Mouse (Mus musculus) lung, embryonic 15.5 days (tissue): Measurements from ENCODE around the gene Gpr142. TPM values are rescaled to one million over a fixed set of nuclear protein-coding genes. Genes with fewer than 3 reads are reported as not detected.
A peak's percentile ranks its signal among the peaks of the same experiment; 100 is the strongest.

Experiments
- ATAC-seq: fragments of 200-750 bp; cut with Nextera tagmentation; 2 replicates; pipeline ENCODE4 v1.8.0; 2017; ENCODE audit warnings: moderate number of reproducible peaks, borderline replicate concordance; ENCODE audit not compliant: low FRiP score, low TSS enrichment; ENCODE audit errors: extremely low read depth
- H3K27ac ChIP-seq: fragments of 300-500 bp; sonication (generic); 2 replicates; pipeline ENCODE4 v1.5.1; 2015; ENCODE audit warnings: moderate library complexity, mild to moderate bottlenecking, inconsistent platforms
- H3K27me3 ChIP-seq: fragments of 300-500 bp; sonication (generic); 2 replicates; pipeline ENCODE4 v1.6.1; 2015; ENCODE audit warnings: inconsistent platforms
- H3K36me3 ChIP-seq: fragments of 300-500 bp; sonication (generic); 2 replicates; pipeline ENCODE4 v1.6.1; 2015; ENCODE audit warnings: inconsistent platforms
- H3K4me1 ChIP-seq: fragments of 300-500 bp; sonication (generic); 2 replicates; pipeline ENCODE4 v1.6.1; 2015; ENCODE audit warnings: inconsistent platforms
- H3K4me2 ChIP-seq: fragments of 300-500 bp; sonication (generic); 2 replicates; pipeline ENCODE4 v1.6.1; 2015; ENCODE audit warnings: inconsistent platforms, mild to moderate bottlenecking, moderate library complexity
- H3K4me3 ChIP-seq: fragments of 300-500 bp; sonication (generic); 2 replicates; pipeline ENCODE4 v1.5.1; 2015; ENCODE audit warnings: mild to moderate bottlenecking, inconsistent platforms
- H3K9ac ChIP-seq: fragments of 300-500 bp; sonication (generic); 2 replicates; pipeline ENCODE4 v1.6.1; 2015; ENCODE audit warnings: inconsistent platforms
- H3K9me3 ChIP-seq: fragments of 300-500 bp; sonication (generic); 2 replicates; pipeline ENCODE4 v1.6.1; 2016; ENCODE audit warnings: inconsistent platforms
- WGBS: fragments of 180-500 bp; shearing (Covaris S2); methylation state at CpG from one replicate; pipeline ENCODE4 v1.1.7; 2015; 5-methylcytosine and 5-hydroxymethylcytosine counted together
- polyA plus RNA-seq: library from polyadenylated mRNA; unstranded; fragments of >200 nt; fragmentation: Nextera tagmentation; extraction: Ambion mirVana; gene quantifications from 2 replicates; pipeline ENCODE4 v1.2.1, GENCODE M21; 2015

The Gpr142 gene
- polyA plus RNA-seq, 1 experiment from 2014 or later: not detected

DNA sequence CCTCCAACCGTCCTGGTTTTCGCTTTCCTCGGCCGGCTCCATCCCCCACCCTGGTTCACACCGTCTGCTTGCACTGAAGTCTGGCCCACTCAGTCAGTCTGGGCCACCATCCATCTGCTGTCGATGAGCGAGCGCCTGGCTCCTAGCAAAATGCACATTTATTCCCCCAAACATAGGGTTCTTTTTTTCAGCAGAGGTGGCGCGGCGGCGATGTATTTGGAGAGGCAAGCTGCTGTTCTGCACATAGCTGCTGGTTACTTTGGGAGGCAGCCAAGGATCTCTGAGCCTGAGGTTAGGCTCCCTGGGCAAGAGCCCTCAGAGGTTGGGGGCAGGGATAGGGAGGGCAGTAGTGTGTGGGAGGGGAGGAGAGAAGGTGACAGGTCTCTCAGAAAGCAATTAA lies 24.0 kb downstream of the Gpr142 start:
- Histone ChIP-seq H3K9me3 (no peaks in the 10 kb centered on the region), H3K9ac (no peak overlapping the region), H3K4me2 (peak overlapping the region; percentile 21; the same call in 1 of the 2 replicates), H3K4me1 (peaks cover 32% of the 10 kb centered on the region), H3K4me3 (no peak overlapping the region), H3K36me3 (no peaks in the 10 kb centered on the region), H3K27ac (peak overlapping the region; percentile 91), H3K27me3 (no peaks in the 10 kb centered on the region)
- WGBS: 35% methylated on average over 12 of the region's 12 CpGs
- ATAC-seq: peak; percentile 80

DNA sequence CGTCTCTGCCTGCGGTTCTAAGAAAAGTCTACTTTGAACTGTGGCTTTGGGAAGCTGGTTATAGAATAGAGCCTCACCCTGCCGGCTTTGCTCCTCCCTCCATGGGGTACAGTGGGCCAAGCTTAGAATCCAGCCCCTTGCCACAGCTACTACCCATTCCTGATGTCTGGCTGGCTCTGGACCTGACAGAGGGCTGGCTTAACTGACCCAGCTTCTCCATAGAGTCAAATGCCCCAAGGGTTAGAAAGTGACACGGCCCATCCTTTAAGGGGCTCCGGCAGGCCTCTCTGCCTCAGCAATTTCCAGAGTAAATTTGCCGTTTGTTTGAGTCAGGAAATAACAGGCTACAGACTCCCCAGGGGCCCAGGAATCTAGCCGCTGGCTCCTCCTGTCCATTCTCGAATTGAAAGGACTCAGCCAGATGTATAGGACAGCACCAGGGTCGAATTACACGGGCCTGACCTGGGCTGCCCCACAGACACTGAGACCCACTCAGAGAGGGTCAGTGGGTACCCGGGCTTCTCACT lies 24.5 kb downstream of the Gpr142 start:
- WGBS: 12% methylated on average over 11 of the region's 11 CpGs
- H3K4me1 ChIP-seq: peaks cover 34% of the 10 kb centered on the region
- 0 out of 2 replicates have a peak, but pooled peaks have one; percentile 43 for ATAC-seq
- peak overlapping the region; percentile 91 for H3K27ac ChIP-seq
- no peaks in the 10 kb centered on the region for H3K9me3 ChIP-seq
- no peak overlapping the region for H3K9ac ChIP-seq
- no peaks in the 10 kb centered on the region for H3K36me3 ChIP-seq
- no peak overlapping the region for H3K4me3 ChIP-seq
- peak overlapping the region; percentile 21; the same call in 1 of the 2 replicates for H3K4me2 ChIP-seq
- H3K27me3 ChIP-seq: no peaks in the 10 kb centered on the region

DNA sequence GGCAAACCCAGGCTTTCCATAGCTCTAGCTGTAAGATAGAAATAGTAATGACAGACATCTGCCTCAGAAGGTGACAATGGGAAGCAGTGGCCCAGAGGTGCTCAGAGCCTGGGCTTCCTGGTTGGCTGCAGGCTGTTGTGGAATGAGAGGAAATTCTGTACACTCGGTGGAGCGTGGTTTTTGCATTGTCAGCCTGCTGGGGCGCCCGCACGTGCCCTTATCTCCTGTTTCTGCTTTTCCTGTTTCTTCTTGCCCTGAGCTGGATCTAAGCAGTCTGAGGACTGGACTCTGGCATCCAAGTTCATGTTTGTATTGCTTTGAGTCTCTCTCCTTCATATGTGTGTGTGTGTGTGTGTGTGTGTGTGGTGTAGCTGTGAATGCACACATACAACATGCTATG lies 28.0 kb downstream of the Gpr142 start:
- ATAC-seq: no peak

DNA sequence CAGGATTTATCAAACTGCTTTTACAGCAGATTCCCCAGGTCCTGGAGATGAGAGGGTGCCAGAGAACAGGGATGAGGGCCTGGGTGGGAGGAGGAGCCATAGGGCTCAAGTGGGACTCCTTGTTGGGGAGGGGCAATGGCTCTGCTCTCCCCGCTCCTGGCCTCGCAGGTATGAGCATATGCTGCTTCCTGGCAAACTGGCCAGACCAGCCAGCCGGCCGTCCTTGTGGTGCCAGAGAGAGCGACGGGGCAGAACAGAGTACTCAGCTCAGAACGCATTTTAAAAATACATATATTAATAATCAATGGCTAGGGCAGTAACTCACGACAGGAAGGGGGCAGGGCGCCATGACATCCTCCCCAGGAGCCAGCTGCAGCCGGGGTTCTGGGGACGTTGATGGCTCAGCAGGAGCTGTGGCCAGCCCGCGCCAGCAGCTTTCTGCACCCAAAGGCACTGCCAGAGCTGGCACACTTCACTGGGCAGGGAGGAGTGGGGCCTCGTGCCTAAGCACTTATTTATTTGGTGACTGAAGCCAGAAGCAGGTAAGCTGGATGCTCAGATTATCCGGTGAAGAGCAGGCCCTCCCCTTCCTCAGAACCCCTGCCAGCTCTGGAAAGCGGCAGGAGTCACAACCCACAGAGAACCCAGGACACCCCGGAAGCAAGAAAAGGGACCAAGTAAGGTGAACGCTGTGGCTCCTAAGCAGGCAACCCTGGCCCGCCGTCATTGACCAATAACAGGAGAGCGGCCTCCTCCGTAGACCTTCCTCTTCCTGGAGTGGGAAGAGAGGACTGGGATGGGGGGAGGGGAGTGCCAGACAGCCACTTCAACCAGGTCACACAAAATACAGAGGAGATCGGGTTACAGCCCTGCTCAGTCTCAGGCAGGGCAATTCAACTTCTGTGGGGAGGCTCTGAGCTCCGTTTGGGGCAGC lies 31.0 kb downstream of the Gpr142 start:
- H3K4me2 ChIP-seq: peak overlapping the region; percentile 71
- peak; percentile 90 for ATAC-seq
- 5% methylated on average over 24 of the region's 24 CpGs for WGBS

More for the DNA sequence above, 28.0 kb downstream of the Gpr142 start:
- Histone ChIP-seq H3K4me3 (no peak overlapping the region), H3K36me3 (no peaks in the 10 kb centered on the region), H3K9ac (no peak overlapping the region), H3K9me3 (no peaks in the 10 kb centered on the region), H3K4me1 (peaks cover 53% of the 10 kb centered on the region), H3K4me2 (no peak overlapping the region), H3K27me3 (no peaks in the 10 kb centered on the region), H3K27ac (0 out of 2 replicates have a peak overlapping the region, but pooled peaks have one; percentile 41)
- WGBS: 31% methylated on average over 5 of the region's 5 CpGs

DNA sequence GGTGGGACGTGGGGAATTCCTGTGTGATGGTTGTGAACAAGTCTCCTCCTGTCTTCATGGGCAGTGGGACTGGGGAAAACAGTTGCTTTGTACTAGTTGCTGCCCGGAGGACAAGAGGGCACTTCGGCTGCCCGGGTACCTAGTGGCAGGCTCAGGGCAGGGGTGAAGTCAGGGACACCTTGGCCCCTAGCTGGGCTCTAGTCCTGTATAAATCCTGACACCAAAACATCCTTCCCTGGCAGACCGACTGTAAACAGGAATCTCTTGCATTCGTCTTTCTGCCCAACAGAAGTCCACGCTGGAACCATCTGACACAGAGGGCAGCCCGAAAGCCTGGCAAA lies 31.7 kb downstream of the Gpr142 start:
- WGBS: 14% methylated on average over 8 of the region's 8 CpGs
- peak; percentile 14; the same call in 1 of the 2 replicates for ATAC-seq
- peak overlapping the region; percentile 34 for H3K4me3 ChIP-seq
- H3K9me3 ChIP-seq: no peaks in the 10 kb centered on the region
- H3K36me3 ChIP-seq: no peaks in the 10 kb centered on the region
- peak overlapping the region; percentile 96 for H3K27ac ChIP-seq
- peak overlapping the region; percentile 27; the same call in 1 of the 2 replicates for H3K9ac ChIP-seq
- H3K27me3 ChIP-seq: no peaks in the 10 kb centered on the region
- peak overlapping the region; percentile 71 for H3K4me2 ChIP-seq
- H3K4me1 ChIP-seq: peaks cover 49% of the 10 kb centered on the region

More for the DNA sequence above, 31.0 kb downstream of the Gpr142 start:
- Histone ChIP-seq H3K4me3 (peak overlapping the region; percentile 34), H3K9me3 (no peaks in the 10 kb centered on the region), H3K4me1 (peaks cover 49% of the 10 kb centered on the region), H3K27me3 (no peaks in the 10 kb centered on the region), H3K36me3 (no peaks in the 10 kb centered on the region), H3K27ac (peak overlapping the region; percentile 96), H3K9ac (peak overlapping the region; percentile 27)

DNA sequence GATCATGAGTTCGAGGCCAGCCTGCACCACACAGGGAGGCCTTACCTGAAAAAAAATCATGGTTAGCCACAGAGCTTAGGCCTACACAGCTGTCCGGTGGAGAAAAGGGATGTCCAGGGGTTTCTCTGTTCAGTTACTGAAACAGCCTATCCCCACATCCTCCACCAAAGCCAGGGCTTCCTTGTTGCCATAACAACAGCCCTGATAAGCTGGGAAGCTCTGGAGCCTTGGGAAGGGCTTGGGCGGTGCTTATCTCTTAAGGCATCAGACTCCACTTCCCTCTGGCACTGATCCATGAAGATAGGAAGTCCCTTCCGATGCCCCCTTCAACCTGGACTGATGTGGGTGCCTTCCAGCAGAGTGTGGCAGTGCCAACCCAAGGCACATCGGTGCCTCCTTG lies 34.4 kb downstream of the Gpr142 start:
- no peak for ATAC-seq

DNA sequence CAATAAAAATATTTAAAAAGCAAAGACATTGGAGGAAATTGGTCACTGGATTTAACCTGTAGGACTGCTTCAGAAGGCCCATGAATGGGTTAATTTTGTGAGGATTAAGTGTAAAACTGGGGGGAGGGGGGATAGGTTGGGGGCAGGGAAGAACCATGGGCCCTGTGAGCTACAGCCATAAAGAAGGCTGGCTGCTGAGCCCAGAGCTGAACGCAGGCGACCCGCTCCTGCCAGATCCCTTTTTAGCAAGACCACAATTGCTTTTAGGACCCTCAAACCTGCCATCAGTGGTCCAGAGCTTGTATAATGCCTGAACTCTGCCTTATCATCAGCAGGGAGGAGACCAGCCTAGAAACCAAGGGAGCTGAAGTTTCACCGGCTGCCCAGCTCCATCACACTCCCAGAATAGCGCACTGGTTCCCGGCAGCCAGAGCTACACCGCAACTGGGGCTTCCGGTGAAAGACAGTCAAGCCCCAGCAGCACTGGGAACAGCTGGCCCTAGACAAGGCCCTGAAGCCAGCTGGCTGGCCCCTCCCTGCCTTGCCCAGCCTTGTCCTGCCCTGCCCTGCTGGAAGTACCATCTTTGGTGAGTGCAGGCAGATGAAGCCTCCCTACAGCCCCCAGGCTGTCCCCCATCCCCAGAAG lies 45.2 kb downstream of the Gpr142 start:
- H3K27me3 ChIP-seq: no peaks in the 10 kb centered on the region
- no peak overlapping the region for H3K4me2 ChIP-seq
- no peak; the same call in 1 of the 2 replicates for ATAC-seq
- H3K36me3 ChIP-seq: no peaks in the 10 kb centered on the region
- H3K4me3 ChIP-seq: no peak overlapping the region
- no peak overlapping the region for H3K27ac ChIP-seq
- WGBS: 7% methylated on average over 8 of the region's 8 CpGs
- H3K9me3 ChIP-seq: no peaks in the 10 kb centered on the region
- H3K4me1 ChIP-seq: peaks cover 8% of the 10 kb centered on the region
- H3K9ac ChIP-seq: peak overlapping the region; percentile 17; the same call in 1 of the 2 replicates

More for the DNA sequence above, 34.4 kb downstream of the Gpr142 start:
- H3K4me1 ChIP-seq: peaks cover 42% of the 10 kb centered on the region
- no peak overlapping the region for H3K4me2 ChIP-seq
- WGBS: 44% methylated on average over 5 of the region's 5 CpGs
- no peaks in the 10 kb centered on the region for H3K36me3 ChIP-seq
- no peak overlapping the region for H3K27ac ChIP-seq
- H3K27me3 ChIP-seq: no peaks in the 10 kb centered on the region
- H3K4me3 ChIP-seq: no peak overlapping the region
- H3K9me3 ChIP-seq: no peaks in the 10 kb centered on the region
- no peak overlapping the region for H3K9ac ChIP-seq

DNA sequence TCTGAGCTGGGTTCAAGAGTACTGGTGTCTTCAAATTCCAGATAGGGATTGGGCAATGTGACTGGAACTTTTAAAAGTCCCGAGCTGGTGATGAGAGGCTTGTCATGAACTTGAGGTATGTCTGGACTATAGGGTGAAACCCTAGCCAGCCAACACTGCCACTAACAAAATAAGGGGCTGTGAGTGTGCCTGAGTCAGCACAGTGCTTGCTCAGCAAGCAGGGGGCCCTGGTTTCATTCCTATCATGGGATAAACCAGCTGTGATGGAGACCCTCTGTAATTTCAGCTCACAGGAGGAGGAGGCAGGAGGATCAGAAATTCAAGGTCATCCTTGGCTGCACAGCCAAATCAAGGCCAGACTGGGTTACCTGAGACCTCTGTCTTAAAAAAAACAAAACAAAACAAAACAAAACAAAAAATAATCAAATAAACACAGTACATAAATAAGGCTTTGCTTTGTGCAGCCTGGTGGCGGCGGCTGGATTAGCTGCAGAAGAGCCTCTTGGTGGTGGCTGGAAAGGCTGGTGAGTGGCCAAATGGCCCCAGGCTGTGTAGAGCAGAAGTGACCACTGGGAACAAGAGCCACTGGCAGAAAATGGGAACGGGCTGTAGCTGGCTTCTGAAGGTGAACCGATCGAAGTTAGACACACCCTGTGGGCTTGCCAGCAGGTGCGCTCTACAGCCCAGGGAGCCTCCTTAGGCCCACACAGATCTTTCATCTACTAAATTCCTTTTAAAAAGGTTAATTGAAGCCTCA lies 45.9 kb downstream of the Gpr142 start:
- H3K27me3 ChIP-seq: 0 out of 2 replicates have a peak, but pooled peaks cover 2% of the 10 kb centered on the region
- 74% methylated on average over 7 of the region's 7 CpGs for WGBS
- no peaks in the 10 kb centered on the region for H3K9me3 ChIP-seq
- H3K4me1 ChIP-seq: peaks cover 11% of the 10 kb centered on the region
- H3K27ac ChIP-seq: no peak overlapping the region
- H3K36me3 ChIP-seq: no peaks in the 10 kb centered on the region
- no peak overlapping the region for H3K4me2 ChIP-seq
- ATAC-seq: no peak
- H3K4me3 ChIP-seq: no peak overlapping the region
- H3K9ac ChIP-seq: no peak overlapping the region

DNA sequence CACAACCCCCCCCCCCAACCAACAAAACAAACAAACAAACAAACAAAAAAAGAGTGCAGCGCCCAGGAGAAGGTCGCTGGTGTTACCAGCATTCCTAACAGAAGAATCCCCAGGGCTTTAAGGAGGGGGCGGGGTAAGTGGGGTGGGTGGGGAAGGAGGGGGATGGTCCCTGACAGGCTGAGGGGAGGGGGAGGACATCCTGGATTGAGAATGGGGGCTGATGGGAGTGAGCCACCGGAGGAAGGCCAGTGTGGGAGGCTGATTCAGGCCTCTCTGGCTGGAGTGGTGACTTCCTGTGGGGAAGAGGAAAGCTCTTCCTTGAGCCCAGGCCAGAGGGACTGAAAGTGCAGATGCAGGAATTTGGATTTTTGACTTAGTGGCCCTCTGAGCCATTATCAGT lies 47.6 kb downstream of the Gpr142 start:
- ATAC-seq: no peak
- Histone ChIP-seq H3K27ac (no peak overlapping the region), H3K4me2 (no peak overlapping the region), H3K9ac (no peak overlapping the region), H3K27me3 (0 out of 2 replicates have a peak, but pooled peaks cover 3% of the 10 kb centered on the region), H3K36me3 (no peaks in the 10 kb centered on the region), H3K4me1 (peaks cover 22% of the 10 kb centered on the region), H3K9me3 (no peaks in the 10 kb centered on the region), H3K4me3 (no peak overlapping the region)
- 64% methylated on average over 4 of the region's 4 CpGs for WGBS

DNA sequence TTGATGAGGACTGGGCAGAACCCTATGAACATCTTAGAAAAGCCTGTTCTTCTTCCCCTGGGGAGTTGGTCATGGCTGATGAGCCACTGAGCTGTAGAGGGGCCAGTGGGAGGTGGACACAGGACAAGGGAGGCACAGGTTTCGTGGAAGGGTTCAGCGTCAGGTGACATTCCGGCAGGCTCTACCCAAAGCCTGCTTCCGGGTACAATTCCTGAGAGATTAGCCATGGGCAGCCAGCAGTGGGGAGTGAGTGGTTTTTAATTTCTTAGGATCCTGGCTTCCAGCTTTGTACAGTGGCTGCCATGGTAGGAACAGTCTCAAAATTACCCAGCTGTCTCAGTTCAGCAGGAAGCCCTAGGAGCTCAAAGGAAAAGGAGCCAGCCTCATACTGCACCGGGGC lies 48.3 kb downstream of the Gpr142 start:
- no peaks in the 10 kb centered on the region for H3K36me3 ChIP-seq
- WGBS: 79% methylated on average over 5 of the region's 5 CpGs
- H3K4me3 ChIP-seq: no peak overlapping the region
- H3K9ac ChIP-seq: no peak overlapping the region
- H3K27me3 ChIP-seq: peaks cover 5% of the 10 kb centered on the region; the same call in 1 of the 2 replicates
- no peak overlapping the region for H3K4me2 ChIP-seq
- peaks cover 24% of the 10 kb centered on the region for H3K4me1 ChIP-seq
- H3K27ac ChIP-seq: no peak overlapping the region
- no peak for ATAC-seq
- H3K9me3 ChIP-seq: no peaks in the 10 kb centered on the region

DNA sequence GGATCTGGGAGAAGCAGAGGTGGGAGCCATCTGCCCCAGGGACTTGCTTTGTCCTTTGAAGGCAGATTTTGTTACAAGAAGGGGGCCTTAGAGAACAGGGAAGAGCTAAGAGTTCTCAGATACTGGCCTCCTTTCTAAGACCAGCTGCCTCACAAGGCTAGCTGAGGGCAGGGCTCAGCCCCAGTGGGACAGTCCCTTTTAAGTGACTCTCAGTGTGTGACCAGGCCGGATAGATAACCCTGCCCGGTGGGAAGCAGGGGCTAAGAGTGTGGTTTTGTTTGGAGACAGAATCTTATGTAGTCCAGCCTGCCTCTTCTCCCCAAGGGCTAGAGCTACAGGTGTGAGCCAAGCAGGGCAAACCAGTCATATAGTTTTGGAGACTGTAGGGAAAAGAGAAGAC lies 50.8 kb downstream of the Gpr142 start:
- H3K27me3 ChIP-seq: peaks cover 11% of the 10 kb centered on the region; the same call in 1 of the 2 replicates
- no peaks in the 10 kb centered on the region for H3K36me3 ChIP-seq
- H3K9ac ChIP-seq: no peak overlapping the region
- H3K4me2 ChIP-seq: no peak overlapping the region
- no peak for ATAC-seq
- peaks cover 23% of the 10 kb centered on the region for H3K4me1 ChIP-seq
- H3K4me3 ChIP-seq: no peak overlapping the region
- 16% methylated on average over 2 of the region's 2 CpGs for WGBS
- no peaks in the 10 kb centered on the region for H3K9me3 ChIP-seq
- peak overlapping the region; percentile 94 for H3K27ac ChIP-seq
